Mouse (Mus musculus): ENCODE measurements around the gene Mcoln3. TPM values are rescaled to one million over a fixed set of nuclear protein-coding genes. Genes with fewer than 3 reads are reported as not detected.

Mcoln3 gene
- 0.05 and 0.09 TPM in 2 replicates for polyA plus RNA-seq (2012; rRNA removed)

DNA sequence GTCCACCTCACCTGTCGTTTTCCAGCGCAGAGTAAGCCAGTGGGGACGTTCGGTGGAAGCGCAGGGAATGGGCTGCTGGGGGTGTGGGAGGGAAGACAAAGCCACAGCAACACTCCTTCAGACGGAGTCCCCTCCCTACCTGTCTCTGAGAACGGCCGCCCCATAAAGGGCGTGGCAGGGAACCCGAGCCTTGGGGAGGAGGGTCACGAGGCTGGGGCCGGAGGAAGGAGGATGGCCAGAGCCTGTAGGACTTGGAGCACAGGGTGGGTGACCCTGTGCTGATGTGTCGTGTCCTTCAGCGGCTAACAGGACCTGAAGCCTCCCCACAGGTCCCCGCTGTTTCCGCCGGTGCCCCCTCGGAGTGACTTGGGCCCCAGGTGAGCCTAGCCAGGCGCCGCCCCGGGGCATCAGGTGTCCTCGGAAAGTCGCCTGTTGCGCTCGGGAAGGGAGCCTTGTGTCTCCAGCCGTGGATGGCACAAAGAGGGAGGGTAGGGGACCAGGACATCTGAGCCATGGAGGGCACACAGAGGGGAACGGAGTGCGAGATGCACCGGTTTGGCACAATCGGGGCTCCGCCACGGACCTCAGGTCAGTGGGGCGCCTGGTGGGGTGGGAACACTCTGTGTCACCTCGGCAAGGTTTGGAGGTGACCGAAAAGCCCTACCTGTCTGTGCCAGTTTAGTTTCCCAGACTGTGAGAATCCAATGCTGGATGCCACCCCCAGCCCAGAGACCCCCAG, at the start of gene Mcoln3:
Gene Mcoln3, plus strand, starts transcription at position 193 of the 739 bp plus-strand sequence.

GRCm38 (mm10) chr3:146107921-146108571, 9.2 kb upstream of the Mcoln3 start, which contains the start of gene Wdr63:
Gene Wdr63 (minus strand): TSS chr3:146108130.

DNA sequence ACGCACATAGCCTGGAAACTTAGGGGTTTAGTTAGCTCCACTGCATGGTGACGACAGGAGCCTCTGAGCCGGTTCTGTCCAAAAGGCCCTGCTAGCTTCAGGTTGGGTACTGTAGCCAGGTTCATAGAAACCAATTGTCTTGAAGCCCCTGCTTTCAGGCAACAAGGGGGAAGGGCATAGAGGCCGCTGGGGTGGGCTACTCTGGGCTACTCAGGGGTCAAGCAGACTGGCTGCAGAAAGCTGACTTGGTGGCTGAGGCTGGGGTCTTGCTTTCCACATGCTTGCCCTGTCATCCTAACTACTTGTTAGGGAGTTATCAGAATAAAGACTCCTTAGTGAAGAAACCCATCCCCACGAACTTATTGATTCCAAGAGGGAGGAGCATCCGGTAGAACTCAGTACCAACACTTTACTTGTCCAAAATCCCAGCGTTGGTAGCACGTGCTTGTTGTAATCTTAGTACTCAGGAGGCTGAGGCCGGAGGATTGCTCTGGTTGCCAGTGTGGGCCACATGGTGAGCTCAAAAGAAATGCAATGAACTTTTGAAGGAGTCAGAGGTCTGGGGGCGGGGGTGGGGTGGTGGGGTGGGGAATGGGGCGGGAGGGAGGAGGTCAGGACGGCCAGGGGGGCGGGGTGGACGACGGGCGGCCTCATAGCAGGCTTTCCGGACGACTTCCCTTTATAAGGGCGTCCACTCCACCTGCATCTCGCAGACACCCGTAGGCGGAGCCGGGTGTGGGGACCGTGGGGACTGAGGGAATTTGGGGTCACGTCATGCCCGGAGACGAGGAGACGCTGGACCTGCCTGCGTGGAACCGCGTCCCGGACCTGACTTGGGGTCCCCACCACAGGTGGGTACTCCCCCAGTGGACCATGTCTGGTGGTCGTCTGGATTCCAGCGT, 32.2 kb downstream of the Mcoln3 start, which contains the start of gene Mcoln2:
Gene Mcoln2, plus strand, starts transcription at position 678 of the 902 bp plus-strand sequence.

Other genes with a start within 250 kb of the Mcoln3 start
- gene Bcl10, start 194.6 kb upstream of the Mcoln3 start, polyA plus RNA-seq (2012; rRNA removed): 6.6 and 8.5 TPM in 2 replicates
- gene 2410004B18Rik, start 179.4 kb upstream of the Mcoln3 start, polyA plus RNA-seq (2012; rRNA removed): 7.4 and 9.3 TPM in 2 replicates
- gene Syde2, start 129.6 kb upstream of the Mcoln3 start, polyA plus RNA-seq (2012; rRNA removed): 0.85 and 0.91 TPM in 2 replicates
- 0.01 and 0.03 TPM in 2 replicates for gene Wdr63, start 9.3 kb upstream of the Mcoln3 start, polyA plus RNA-seq (2012; rRNA removed)
- 5.4 and 6.9 TPM in 2 replicates for gene Mcoln2, start 32.4 kb downstream of the Mcoln3 start, polyA plus RNA-seq (2012; rRNA removed)
- 0.01 and 0.03 TPM in 2 replicates for gene Lpar3, start 103.5 kb downstream of the Mcoln3 start, polyA plus RNA-seq (2012; rRNA removed)

Measured in liver, embryonic 14 days (tissue).